Mouse (Mus musculus): ENCODE measurements around the gene Cand2. TPM values are rescaled to one million over a fixed set of nuclear protein-coding genes. Genes with fewer than 3 reads are reported as not detected.

Cand2 gene
- polyA plus RNA-seq, 1 experiment = 0.44 TPM

GRCm38 (mm10) chr6:115832152-115832850 is 58.0 kb downstream of the Cand2 start:
- H3K27ac ChIP-seq (replicated peaks; ENCODE audit: low read depth, low read length) = no peak overlapping the region
- H3K4me1 ChIP-seq (ENCODE audit: control insufficient read depth, insufficient read depth, insufficient read length, low read length) = no peaks in the 10 kb centered on the region
- H3K4me3 ChIP-seq (ENCODE audit: insufficient read depth, low read depth, low read length) = no peak overlapping the region

DNA sequence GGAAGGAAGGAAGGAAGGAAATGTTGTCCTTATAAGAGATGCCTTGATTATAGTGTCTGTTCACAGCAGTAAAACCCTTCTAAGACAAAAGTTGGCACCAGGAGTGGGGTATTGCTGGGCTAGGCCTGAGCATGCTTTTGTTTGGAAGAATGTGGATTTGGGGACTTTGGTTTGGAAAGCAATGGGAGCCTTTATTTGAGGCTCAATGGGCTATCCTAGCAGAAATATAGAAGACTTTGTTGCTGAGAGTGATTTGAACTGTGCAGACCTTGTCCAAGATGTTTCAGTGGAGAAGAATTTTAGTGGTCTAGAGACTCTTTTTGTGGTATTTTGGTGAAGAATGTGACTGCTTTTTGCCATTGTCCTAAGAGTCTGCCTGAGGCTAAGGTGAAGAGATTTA is 59.5 kb downstream of the Cand2 start:
- no peaks in the 10 kb centered on the region for H3K4me1 ChIP-seq (ENCODE audit: control insufficient read depth, insufficient read depth, insufficient read length, low read length)
- H3K4me3 ChIP-seq (ENCODE audit: insufficient read depth, low read depth, low read length) = no peak overlapping the region
- H3K27ac ChIP-seq (replicated peaks; ENCODE audit: low read depth, low read length) = no peak overlapping the region

GRCm38 (mm10) chr6:115838161-115838597 is 63.8 kb downstream of the Cand2 start, which contains the start of gene Efcab12:
Gene Efcab12 (minus strand): TSS chr6:115838412.
- Histone ChIP-seq H3K4me1 (ENCODE audit: control insufficient read depth, insufficient read depth, insufficient read length, low read length) (no peaks in the 10 kb centered on the region), H3K27ac (replicated peaks; ENCODE audit: low read depth, low read length) (no peak within 1 kb of the TSS), H3K4me3 (ENCODE audit: insufficient read depth, low read depth, low read length) (peak within 1 kb of the TSS; percentile 59)

DNA sequence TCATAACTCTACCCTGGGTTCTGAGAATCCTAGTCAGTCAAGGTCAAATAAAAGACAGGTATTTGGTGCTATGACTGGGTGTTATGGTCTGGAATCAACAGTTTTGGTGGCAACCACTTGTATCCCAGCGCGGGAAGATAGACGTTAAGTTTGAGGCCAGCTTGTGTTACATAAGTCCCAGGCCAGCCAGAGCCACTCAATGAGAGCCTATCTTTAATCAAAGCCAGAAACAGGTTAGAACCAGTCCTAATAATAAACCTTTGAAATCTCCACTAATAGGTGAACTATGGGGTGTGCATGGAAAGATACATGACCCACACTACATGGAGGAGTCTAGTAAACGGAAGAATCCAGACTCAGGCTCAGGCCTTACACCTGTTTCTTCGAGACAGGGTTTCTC is 64.4 kb downstream of the Cand2 start:
- Histone ChIP-seq H3K4me3 (ENCODE audit: insufficient read depth, low read depth, low read length) (peak overlapping the region; percentile 59), H3K4me1 (ENCODE audit: control insufficient read depth, insufficient read depth, insufficient read length, low read length) (no peaks in the 10 kb centered on the region), H3K27ac (replicated peaks; ENCODE audit: low read depth, low read length) (no peak overlapping the region)

GRCm38 (mm10) chr6:115845006-115845405 is 70.7 kb downstream of the Cand2 start:
- Histone ChIP-seq H3K4me3 (ENCODE audit: insufficient read depth, low read depth, low read length) (no peak overlapping the region), H3K27ac (replicated peaks; ENCODE audit: low read depth, low read length) (no peak overlapping the region), H3K4me1 (ENCODE audit: control insufficient read depth, insufficient read depth, insufficient read length, low read length) (no peaks in the 10 kb centered on the region)

GRCm38 (mm10) chr6:115846640-115847411 is 72.5 kb downstream of the Cand2 start:
- Histone ChIP-seq H3K4me1 (ENCODE audit: control insufficient read depth, insufficient read depth, insufficient read length, low read length) (no peaks in the 10 kb centered on the region), H3K27ac (replicated peaks; ENCODE audit: low read depth, low read length) (no peak overlapping the region), H3K4me3 (ENCODE audit: insufficient read depth, low read depth, low read length) (no peak overlapping the region)

- Histone ChIP-seq H3K4me1 (ENCODE audit: control insufficient read depth, insufficient read depth, insufficient read length, low read length) (no peaks in the 10 kb centered on the region), H3K4me3 (ENCODE audit: insufficient read depth, low read depth, low read length) (no peak overlapping the region), H3K27ac (replicated peaks; ENCODE audit: low read depth, low read length) (no peak overlapping the region)
These were observed 74.4 kb downstream of the Cand2 start for GRCm38 (mm10) chr6:115848598-115849304.

GRCm38 (mm10) chr6:115852446-115853090 is 78.2 kb downstream of the Cand2 start:
- Histone ChIP-seq H3K27ac (replicated peaks; ENCODE audit: low read depth, low read length) (0 out of 2 replicates have a peak overlapping the region, but pooled peaks have one; percentile 10), H3K4me1 (ENCODE audit: control insufficient read depth, insufficient read depth, insufficient read length, low read length) (no peaks in the 10 kb centered on the region), H3K4me3 (ENCODE audit: insufficient read depth, low read depth, low read length) (peak overlapping the region; percentile 55)

GRCm38 (mm10) chr6:115853091-115853813 is 78.9 kb downstream of the Cand2 start, which contains the start of the genes Mbd4 and Ift122:
Gene Mbd4 (minus strand): TSS chr6:115853371.
Gene Ift122 (plus strand): TSS chr6:115853470.
- Histone ChIP-seq H3K4me3 (ENCODE audit: insufficient read depth, low read depth, low read length) (peak within 1 kb of the TSS; percentile 76), H3K27ac (replicated peaks; ENCODE audit: low read depth, low read length) (0 out of 2 replicates have a peak within 1 kb of the TSS, but pooled peaks have one; percentile 21), H3K4me1 (ENCODE audit: control insufficient read depth, insufficient read depth, insufficient read length, low read length) (no peaks in the 10 kb centered on the region)

- H3K4me3 ChIP-seq (ENCODE audit: insufficient read depth, low read depth, low read length) = peak overlapping the region; percentile 76; the same call in 1 of the 2 replicates
- H3K27ac ChIP-seq (replicated peaks; ENCODE audit: low read depth, low read length) = no peak overlapping the region
- H3K4me1 ChIP-seq (ENCODE audit: control insufficient read depth, insufficient read depth, insufficient read length, low read length) = no peaks in the 10 kb centered on the region
These were observed 79.6 kb downstream of the Cand2 start for GRCm38 (mm10) chr6:115853985-115854384.

- no peak overlapping the region for H3K27ac ChIP-seq (replicated peaks; ENCODE audit: low read depth, low read length)
- no peak overlapping the region for H3K4me3 ChIP-seq (ENCODE audit: insufficient read depth, low read depth, low read length)
- H3K4me1 ChIP-seq (ENCODE audit: control insufficient read depth, insufficient read depth, insufficient read length, low read length) = no peaks in the 10 kb centered on the region
These were observed 80.1 kb downstream of the Cand2 start for GRCm38 (mm10) chr6:115854432-115854831.
